Comparison of ENCODE assay signal across 26 mouse cellular contexts in the genomic region with DNA sequence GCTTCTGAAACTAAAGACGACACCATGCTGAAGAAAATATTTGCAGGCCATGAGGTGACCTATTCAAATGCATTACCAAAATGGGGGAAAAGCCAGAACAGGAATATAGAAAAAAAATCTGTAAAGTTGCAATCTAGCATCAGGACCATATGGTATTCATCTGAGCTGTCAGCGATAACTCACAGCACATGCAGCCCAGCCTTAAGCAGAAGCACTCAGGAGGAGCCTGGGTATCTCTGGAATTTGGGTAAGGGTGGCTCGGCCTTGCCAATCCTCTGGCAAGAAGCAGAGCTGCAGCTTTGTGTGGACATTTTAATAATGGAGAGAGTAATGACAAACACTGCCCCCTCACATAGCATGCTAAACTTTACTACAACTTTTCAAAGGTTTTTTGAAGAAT. TPM values are rescaled to one million over a fixed set of nuclear protein-coding genes. Genes with fewer than 3 reads are reported as not detected.
A peak's percentile ranks its signal among the peaks of the same experiment; 100 is the strongest.
DNase-seq lines count a peak whose midpoint lies in the region; ATAC-seq and TF ChIP-seq lines count a peak whose summit lies in the region.
"Had no signal": no experiment of that assay in that cellular context is flagged by ENCODE, and none has a peak within 500 bp of the region (broad histone marks: within the 10 kb centered on the region; RNA-seq: fewer than 3 reads in every experiment).

No protein-coding gene starts in this region.

- no peaks in the 10 kb centered on the region for H3K27me3 ChIP-seq in heart, embryonic 10.5 days (ENCODE audit: insufficient read depth, poor library complexity, severe bottlenecking)
- no peaks in the 10 kb centered on the region for H3K27me3 ChIP-seq in embryonic facial prominence, embryonic 11.5 days (ENCODE audit: control insufficient read depth, insufficient read depth, low read length)
- H3K27me3 ChIP-seq: forebrain, embryonic 13.5 days; hindbrain, embryonic 15.5 days; megakaryocyte, embryonic 14.5 days; midbrain, embryonic 15.5 days; Patski; stomach, embryonic 15.5 days had no signal

- H3K4me3 ChIP-seq in heart, embryonic 10.5 days = no peak overlapping the region
- no peak overlapping the region for H3K4me3 ChIP-seq in layer of hippocampus, adult 2 months
- H3K4me3 ChIP-seq in embryonic facial prominence, embryonic 11.5 days (ENCODE audit: low read depth, low read length) = no peak overlapping the region
- H3K4me3 ChIP-seq: forebrain, embryonic 13.5 days; hindbrain, embryonic 15.5 days; megakaryocyte, embryonic 14.5 days; midbrain, embryonic 15.5 days; myocyte; stomach, embryonic 15.5 days had no signal

- ATAC-seq in embryonic facial prominence, embryonic 11.5 days (replicated peaks; ENCODE audit: insufficient number of reproducible peaks, low FRiP score, low TSS enrichment, low read depth) = no peak; the same call in 1 of the 2 replicates
- no peak for ATAC-seq in inflammation-experienced regulatory T-cells, adult 6 months
- ATAC-seq: CD4-positive, CD25-positive, alpha-beta regulatory T cell, adult 4 months; intestine, embryonic 16.5 days; midbrain, embryonic 15.5 days; Patski had no signal

- no peak overlapping the region for H3K4me2 ChIP-seq in embryonic facial prominence, embryonic 11.5 days (ENCODE audit: low read depth, low read length)
- H3K4me2 ChIP-seq: forebrain, embryonic 13.5 days; hindbrain, embryonic 15.5 days; midbrain, embryonic 15.5 days; stomach, embryonic 15.5 days had no signal

- TF ChIP-seq CTCF in layer of hippocampus, adult 2 months (conservative IDR thresholded peaks at IDR 0.05) = no peak

- no peak for DNase-seq in heart, embryonic 10.5 days (ENCODE audit: low spot score)
- no peak for DNase-seq in heart, postnatal 10 days
- DNase-seq in layer of hippocampus, adult 2 months (ENCODE audit: low spot score in 2 of 2) = no peak
- no peak for DNase-seq in layer of hippocampus, adult 8-10 months (ENCODE audit: low spot score in 2 of 2)
- peak; percentile 41 for DNase-seq in MN1 (ENCODE audit: low spot score)
- peak; percentile 81 for DNase-seq in embryonic facial prominence, embryonic 11.5 days (ENCODE audit: low spot score)
- no peak for DNase-seq in T-cell, adult 2 months (ENCODE audit: low spot score)
- DNase-seq: adrenal gland, adult 8-10 months; cerebellum, adult 11-12 months; cerebellum, postnatal 10 days; gastrocnemius, postnatal 36 days; heart, postnatal 36 days; right cerebral cortex, adult 18-20 months; right cerebral cortex, postnatal 4 days; thymus, adult 2 months; thymus, postnatal 4 days had no signal

- no peak overlapping the region for H3K9ac ChIP-seq in embryonic facial prominence, embryonic 11.5 days (replicated peaks; ENCODE audit: low read length)
- H3K9ac ChIP-seq: forebrain, embryonic 13.5 days; hindbrain, embryonic 15.5 days; midbrain, embryonic 15.5 days; stomach, embryonic 15.5 days had no signal

- no peaks in the 10 kb centered on the region for H3K36me3 ChIP-seq in heart, embryonic 10.5 days
- H3K36me3 ChIP-seq in embryonic facial prominence, embryonic 11.5 days (replicated peaks; ENCODE audit: control insufficient read depth, insufficient read depth, low read depth, low read length) = no peaks in the 10 kb centered on the region
- H3K36me3 ChIP-seq: midbrain, embryonic 15.5 days; stomach, embryonic 15.5 days had no signal

- H3K27ac ChIP-seq in heart, embryonic 10.5 days = peak overlapping the region; percentile 4; the same call in 1 of the 2 replicates
- peak overlapping the region; percentile 65; the same call in 1 of the 2 replicates for H3K27ac ChIP-seq in layer of hippocampus, adult 2 months
- no peak overlapping the region; the same call in 1 of the 2 replicates for H3K27ac ChIP-seq in embryonic facial prominence, embryonic 11.5 days (replicated peaks; ENCODE audit: low read depth, low read length)
- H3K27ac ChIP-seq: forebrain, embryonic 13.5 days; midbrain, embryonic 15.5 days; stomach, embryonic 15.5 days had no signal

- H3K4me1 ChIP-seq in heart, embryonic 10.5 days = peaks cover 32% of the 10 kb centered on the region
- no peaks in the 10 kb centered on the region; the same call in 1 of the 2 replicates for H3K4me1 ChIP-seq in embryonic facial prominence, embryonic 11.5 days (ENCODE audit: control insufficient read depth, insufficient read depth, low read length)
- H3K4me1 ChIP-seq: midbrain, embryonic 15.5 days had no signal

- WGBS in heart, embryonic 10.5 days = 41% methylated on average over 3 of the region's 3 CpGs
- 27% methylated on average over 3 of the region's 3 CpGs for WGBS in embryonic facial prominence, embryonic 11.5 days

- no peaks in the 10 kb centered on the region for H3K9me3 ChIP-seq in heart, embryonic 10.5 days
- no peaks in the 10 kb centered on the region for H3K9me3 ChIP-seq in embryonic facial prominence, embryonic 11.5 days (replicated peaks; ENCODE audit: control insufficient read depth, low read length)
- H3K9me3 ChIP-seq: forebrain, embryonic 13.5 days; hindbrain, embryonic 15.5 days; megakaryocyte, embryonic 14.5 days; midbrain, embryonic 15.5 days; stomach, embryonic 15.5 days had no signal

- intact Hi-C loops in heart, postnatal 10 days (cut with DNase I) = no loop called here

RNA-seq across cellular contexts. Expression of a gene that starts 15.7 kb away (rescaled TPM):
- polyA plus RNA-seq in heart, embryonic 10.5 days (2016; fragmentation: Nextera tagmentation; extraction: Ambion mirVana) = 32.4 and 38.9 TPM in 2 replicates
- total RNA-seq in heart, postnatal 10 days (2021) = 10 to 100 TPM; 15.4 to 16.3 TPM
- total RNA-seq in layer of hippocampus, adult 2 months (2021) = 10 to 100 TPM; 24.2 to 26.5 TPM
- 10 to 100 TPM; 26.3 to 28.7 (median 26.9) TPM for total RNA-seq in layer of hippocampus, adult 8-10 months (2022)
- polyA plus RNA-seq in embryonic facial prominence, embryonic 11.5 days (2014; fragmentation: Nextera tagmentation; extraction: Ambion mirVana) = 46.9 and 47.6 TPM in 2 replicates
- 10 to 100 TPM; 32.8 to 38.7 (median 38.7) TPM for polyA plus RNA-seq in inflammation-experienced regulatory T-cells, adult 6 months (2017; shearing (Covaris generic))

RNA-seq across cellular contexts. Expression of a gene that starts 15.8 kb away (rescaled TPM):
- 7.4 and 10.5 TPM in 2 replicates for polyA plus RNA-seq in heart, embryonic 10.5 days (2016; fragmentation: Nextera tagmentation; extraction: Ambion mirVana)
- 10 to 100 TPM; 18.8 to 21.1 TPM for total RNA-seq in heart, postnatal 10 days (2021)
- 100 to 1,000 TPM; 253 to 265 TPM for total RNA-seq in layer of hippocampus, adult 2 months (2021)
- 100 to 1,000 TPM; 196 to 242 (median 222) TPM for total RNA-seq in layer of hippocampus, adult 8-10 months (2022)
- 10.7 and 11.0 TPM in 2 replicates for polyA plus RNA-seq in embryonic facial prominence, embryonic 11.5 days (2014; fragmentation: Nextera tagmentation; extraction: Ambion mirVana)
- polyA plus RNA-seq in inflammation-experienced regulatory T-cells, adult 6 months (2017; shearing (Covaris generic)) = 1 to 10 TPM in 1 of 3 experiments, under 1 TPM in 2; 0.79 to 1.2 (median 0.80) TPM

Comparison
In these comparisons a context has a peak if more than half of its experiments do, and no peak if none do; other contexts are left out.
1. DNase-seq: peak in MN1 (single experiment) and embryonic facial prominence, embryonic 11.5 days (single experiment); none in heart, embryonic 10.5 days (single experiment), heart, postnatal 10 days (0 of 2), layer of hippocampus, adult 2 months (0 of 2), layer of hippocampus, adult 8-10 months (0 of 2) and T-cell, adult 2 months (single experiment).
2. RNA of a gene that starts 15.8 kb away (total RNA-seq): 253 to 265 TPM in layer of hippocampus, adult 2 months and 196 to 242 TPM in layer of hippocampus, adult 8-10 months; 18.8 to 21.1 TPM in heart, postnatal 10 days; every median in the first group is over 4 times any median in the second.